Mouse (Mus musculus): ENCODE data around the gene Dock11. TPM values are rescaled to one million over a fixed set of nuclear protein-coding genes. Genes with fewer than 3 reads are reported as not detected.

Dock11 gene
- total RNA-seq, 2 experiments from 2014 or later, result 17.5 to 49.0 TPM

DNA sequence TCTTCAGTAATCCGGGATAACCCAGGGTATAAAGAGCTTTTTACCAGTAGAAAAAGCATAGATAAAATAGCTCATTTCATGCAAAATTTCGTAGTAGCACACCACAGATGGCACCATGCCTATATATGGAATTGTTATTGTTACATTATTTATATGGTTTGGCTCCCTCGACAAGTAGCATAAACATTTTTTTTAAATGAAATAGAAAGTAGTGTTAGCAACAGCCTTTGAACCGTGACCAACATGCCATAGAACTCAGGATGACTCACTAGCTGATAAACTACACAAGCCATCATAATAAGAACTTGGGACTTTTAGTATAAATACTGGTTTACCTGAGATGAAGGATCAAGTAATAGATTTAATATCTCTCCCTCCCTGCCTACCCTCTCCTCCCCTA is 188.5 kb downstream of the Dock11 start:
- no peak for ATAC-seq (replicated peaks; ENCODE audit: low FRiP score, poor library complexity, severe bottlenecking)

DNA sequence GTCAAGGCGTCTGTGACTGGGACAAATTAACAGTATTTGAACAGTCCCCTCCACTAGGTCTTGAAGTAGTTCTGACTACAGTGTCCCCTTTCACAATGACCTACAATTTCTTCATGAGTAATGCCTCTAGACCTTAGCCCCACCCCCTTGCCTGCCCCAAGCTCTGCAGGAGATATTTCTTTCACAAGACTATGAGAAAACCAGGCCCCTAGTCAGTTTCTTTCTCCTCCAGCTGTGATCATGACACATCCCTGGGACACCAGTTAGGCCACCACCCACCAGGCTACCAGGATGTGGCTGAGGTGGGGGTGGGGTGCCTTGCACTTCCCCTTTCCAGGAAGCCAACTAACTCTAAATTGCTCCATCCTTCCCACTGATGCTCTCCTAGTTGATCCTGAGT is 194.3 kb downstream of the Dock11 start:
- no peak for ATAC-seq (replicated peaks; ENCODE audit: low FRiP score, poor library complexity, severe bottlenecking)

DNA sequence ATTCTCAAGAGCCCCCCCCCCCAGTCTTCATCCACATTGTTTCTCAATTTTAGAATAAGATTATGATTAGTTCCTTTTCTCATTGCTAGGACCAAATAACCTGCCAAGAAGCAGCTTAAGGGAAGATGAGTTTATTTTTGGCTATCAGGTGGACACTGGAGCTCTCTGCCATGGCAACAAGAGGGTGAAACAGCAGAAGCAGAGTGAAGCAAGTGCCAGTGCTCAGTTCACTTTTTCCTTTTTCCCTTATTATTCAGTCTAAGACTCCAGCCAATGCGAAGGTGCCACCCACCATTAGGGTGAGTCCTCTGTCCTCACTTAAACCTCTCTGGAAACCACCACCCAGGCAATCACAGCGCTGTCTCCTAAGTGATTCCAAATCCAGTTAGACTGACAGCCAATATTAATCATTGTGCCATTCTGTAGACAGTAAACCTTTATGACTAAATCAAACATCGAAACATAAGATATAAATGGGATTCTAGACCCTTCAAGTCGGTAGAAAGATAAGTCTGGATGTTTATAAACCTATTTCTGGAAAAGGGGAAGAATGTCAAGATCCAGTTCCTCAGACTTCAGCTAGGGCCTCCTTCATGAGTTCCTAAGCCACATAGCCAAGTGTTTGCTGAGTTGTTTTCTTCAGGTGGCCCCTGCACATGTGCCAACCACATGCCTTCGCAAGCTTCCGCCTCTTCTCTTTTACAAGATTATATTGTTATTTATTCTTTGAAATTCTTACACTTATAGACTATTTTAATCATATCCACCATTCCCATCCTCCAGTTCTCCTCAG is 200.0 kb downstream of the Dock11 start:
- ATAC-seq (replicated peaks; ENCODE audit: low FRiP score, poor library complexity, severe bottlenecking), result no peak

DNA sequence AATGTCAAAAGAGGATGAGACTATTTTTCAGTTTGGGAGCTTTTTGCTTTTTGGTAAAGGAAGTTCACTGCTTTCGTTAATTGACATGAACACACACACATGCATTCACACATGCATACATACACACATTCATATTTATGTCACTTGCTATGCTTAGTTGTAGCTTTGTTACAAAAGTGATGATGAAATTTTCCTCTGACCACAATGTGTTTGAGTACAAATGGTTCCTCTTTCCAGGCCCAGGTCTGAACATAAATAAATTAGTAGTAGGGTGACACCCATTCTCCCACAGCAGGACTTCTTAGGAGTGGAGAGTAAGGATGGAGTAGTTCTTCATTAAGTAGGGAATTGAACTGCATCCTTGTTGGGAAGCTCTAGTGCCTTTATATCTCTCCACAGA is 212.3 kb downstream of the Dock11 start:
- no peak for ATAC-seq (replicated peaks; ENCODE audit: low FRiP score, poor library complexity, severe bottlenecking)

DNA sequence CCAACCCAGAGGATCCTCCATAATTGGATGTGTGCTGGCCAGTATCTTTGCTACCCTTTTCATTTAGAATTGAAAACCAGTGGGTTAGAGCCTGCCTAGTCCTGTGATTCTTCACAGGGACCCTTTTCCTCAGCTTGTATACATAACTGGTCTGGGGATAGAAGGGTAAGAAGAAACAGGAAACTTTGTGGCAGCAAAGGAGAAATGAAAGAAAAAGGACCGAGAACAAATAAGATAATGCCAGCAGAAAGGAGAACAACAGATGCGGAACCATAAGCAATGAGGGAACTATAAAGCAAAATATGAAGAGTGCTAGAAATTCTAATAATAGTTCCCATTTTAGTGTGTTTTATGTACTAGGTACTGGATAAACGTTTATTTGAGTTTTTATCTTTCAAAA is 212.7 kb downstream of the Dock11 start:
- no peak for ATAC-seq (replicated peaks; ENCODE audit: low FRiP score, poor library complexity, severe bottlenecking)

DNA sequence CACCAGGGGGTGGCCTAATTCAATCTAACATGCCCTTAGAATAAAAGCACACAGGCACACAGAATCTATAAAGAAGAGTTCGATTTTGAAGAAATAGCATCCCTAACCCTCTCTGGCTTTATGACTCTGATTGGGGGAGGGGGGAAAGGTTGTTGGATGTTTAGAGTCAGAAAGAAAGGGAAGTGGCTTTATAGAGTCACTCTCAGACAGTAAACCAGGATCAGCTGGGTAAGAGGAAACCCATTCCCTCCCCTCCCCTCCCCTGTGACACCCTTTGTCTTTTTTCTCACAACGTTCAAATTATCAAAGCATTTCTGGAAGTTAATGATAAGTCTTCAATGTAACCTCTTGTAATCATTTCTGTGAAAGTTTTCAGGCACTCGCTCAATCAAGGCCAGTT is 220.0 kb downstream of the Dock11 start:
- no peak for ATAC-seq (replicated peaks; ENCODE audit: low FRiP score, poor library complexity, severe bottlenecking)

DNA sequence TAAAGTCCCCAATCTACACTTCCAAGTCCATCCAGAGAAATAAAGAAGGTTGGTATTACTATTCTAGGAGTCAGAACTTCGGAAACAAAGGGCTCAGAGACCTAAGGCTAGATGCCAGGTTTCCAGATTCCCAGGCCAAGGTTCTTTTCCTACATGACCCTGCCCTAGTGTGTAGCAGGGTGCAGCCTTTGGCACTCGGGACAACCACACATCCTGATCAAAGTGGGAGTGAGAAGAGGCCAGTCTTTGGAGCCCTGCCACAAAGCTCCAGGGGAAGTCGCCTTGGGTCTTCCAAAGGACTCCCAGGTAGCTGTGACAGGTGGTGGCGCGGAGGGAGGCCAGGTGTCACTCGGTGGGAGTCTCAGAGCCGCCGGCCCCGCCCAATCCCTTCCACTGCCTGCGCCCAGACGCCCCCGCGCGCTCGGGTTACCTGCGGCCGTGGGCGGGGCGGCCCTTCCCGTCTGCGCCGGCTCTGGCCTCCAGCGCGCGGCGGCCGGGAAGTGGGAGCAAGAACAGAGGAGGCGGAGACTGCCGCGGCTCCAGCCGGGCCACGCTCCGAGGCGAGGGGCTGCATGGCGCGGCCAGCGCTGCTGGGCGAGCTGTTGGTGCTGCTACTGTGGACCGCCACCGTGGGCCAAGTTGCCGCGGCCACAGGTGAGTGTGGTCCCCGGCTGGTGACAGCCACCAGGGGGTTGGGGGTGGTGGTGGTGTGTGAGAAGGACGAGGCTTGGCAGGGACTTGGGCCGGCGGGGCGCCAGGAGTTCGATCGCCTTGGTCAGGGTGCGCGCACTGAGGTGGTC is 223.2 kb downstream of the Dock11 start, which contains the start of gene Il13ra1:
Il13ra1 (plus strand) TSS at position 489 of the 800 bp plus-strand sequence.
- ATAC-seq (replicated peaks; ENCODE audit: low FRiP score, poor library complexity, severe bottlenecking), result no peak

DNA sequence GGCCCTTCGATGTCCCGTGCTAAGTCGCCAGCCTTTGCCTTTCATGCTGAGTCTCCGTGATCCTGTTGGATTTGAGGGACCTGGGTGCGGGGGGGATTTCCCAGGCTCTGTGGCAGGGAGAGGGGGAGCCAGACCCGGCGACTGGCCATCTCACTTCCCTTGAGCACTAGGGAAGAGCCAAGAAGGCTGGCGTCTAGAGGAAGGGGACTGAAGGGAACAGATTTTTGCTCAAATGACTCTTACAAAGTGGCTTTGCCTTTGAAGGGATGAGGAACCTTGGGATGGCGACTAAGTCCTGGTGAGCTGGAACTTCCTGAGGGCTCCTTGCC is 223.8 kb downstream of the Dock11 start:
- no peak for ATAC-seq (replicated peaks; ENCODE audit: low FRiP score, poor library complexity, severe bottlenecking)

DNA sequence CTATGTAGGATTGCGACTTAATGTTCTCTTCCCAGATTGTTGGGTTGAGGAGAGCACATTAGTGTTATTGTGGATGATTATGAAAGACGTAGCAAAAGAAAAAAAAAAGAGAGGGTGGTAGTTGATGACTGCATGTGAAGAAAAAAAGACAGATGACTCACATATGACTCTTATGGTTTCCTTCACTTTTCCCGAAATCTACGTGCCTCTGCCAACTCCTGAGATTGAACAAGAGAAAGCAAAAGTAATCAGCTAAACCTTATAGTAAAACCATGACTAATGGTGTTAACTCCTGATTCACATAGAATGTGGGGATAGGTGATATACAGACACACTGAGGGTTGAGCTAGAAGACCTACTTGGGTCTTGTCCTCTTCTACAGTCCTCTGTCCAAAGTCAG is 226.5 kb downstream of the Dock11 start:
- no peak for ATAC-seq (replicated peaks; ENCODE audit: low FRiP score, poor library complexity, severe bottlenecking)

Other genes with a start within 250 kb of the Dock11 start
- gene Il13ra1, start 223.3 kb downstream of the Dock11 start, total RNA-seq (2015; ENCODE audit: low replicate concordance), result 2.5 and 2.9 TPM in 2 replicates
- 2.3 TPM in 1 of 2 replicates, not detected in the other for gene Il13ra1, start 223.3 kb downstream of the Dock11 start, total RNA-seq (2017; ENCODE audit: low replicate concordance)

All from erythroid progenitor cell, adult 5-6 weeks (primary cell).